Mouse (Mus musculus) adrenal gland, postnatal 25 days (tissue): ENCODE results near the gene B3gnt2. TPM values are rescaled to one million over a fixed set of nuclear protein-coding genes. Genes with fewer than 3 reads are reported as not detected.

Experiments used
- DNase-seq: peaks from one replicate; pipeline ENCODE4 v3.0.0; 2021; ENCODE audit warnings: mixed read lengths
- total RNA-seq: library from RNA; stranded (reverse); gene quantifications from 2 replicates; pipeline ENCODE4 v1.2.3, GENCODE M21; 2021

The B3gnt2 gene
- total RNA-seq, 1 experiment from 2014 or later = 70.3 TPM

GRCm38 (mm10) chr11:22815143-22815542, 45.6 kb downstream of the B3gnt2 start:
- DNase-seq = no peak

- no peak for DNase-seq
These were observed 46.6 kb downstream of the B3gnt2 start for GRCm38 (mm10) chr11:22813921-22814704.

- DNase-seq = no peak
These were observed 47.3 kb downstream of the B3gnt2 start for GRCm38 (mm10) chr11:22813427-22813826.

- DNase-seq = no peak
These were observed 49.3 kb downstream of the B3gnt2 start for GRCm38 (mm10) chr11:22811413-22811812.

- no peak for DNase-seq
These were observed 51.2 kb downstream of the B3gnt2 start for GRCm38 (mm10) chr11:22809465-22810096.

GRCm38 (mm10) chr11:22808040-22808439, 52.7 kb downstream of the B3gnt2 start:
- no peak for DNase-seq

- DNase-seq = no peak
These were observed 55.6 kb downstream of the B3gnt2 start for GRCm38 (mm10) chr11:22805171-22805570.

- DNase-seq = no peak
These were observed 60.8 kb downstream of the B3gnt2 start for GRCm38 (mm10) chr11:22799987-22800424.

GRCm38 (mm10) chr11:22798916-22799315, 61.8 kb downstream of the B3gnt2 start:
- DNase-seq = no peak

GRCm38 (mm10) chr11:22794734-22795133, 66.0 kb downstream of the B3gnt2 start:
- DNase-seq = no peak

- DNase-seq = no peak
These were observed 66.9 kb downstream of the B3gnt2 start for GRCm38 (mm10) chr11:22793881-22794203.

- DNase-seq = no peak
These were observed 67.4 kb downstream of the B3gnt2 start for GRCm38 (mm10) chr11:22793176-22793880.

GRCm38 (mm10) chr11:22792149-22792548, 68.6 kb downstream of the B3gnt2 start:
- DNase-seq = no peak

GRCm38 (mm10) chr11:22791726-22792125, 69.0 kb downstream of the B3gnt2 start:
- DNase-seq = no peak

- DNase-seq = no peak
These were observed 72.9 kb downstream of the B3gnt2 start for GRCm38 (mm10) chr11:22787833-22788232.

- DNase-seq = peak; percentile 43
These were observed 76.3 kb downstream of the B3gnt2 start for GRCm38 (mm10) chr11:22784477-22784876.

- DNase-seq = no peak
These were observed 78.0 kb downstream of the B3gnt2 start for GRCm38 (mm10) chr11:22782705-22783124.

GRCm38 (mm10) chr11:22781190-22781589, 79.6 kb downstream of the B3gnt2 start:
- no peak for DNase-seq

GRCm38 (mm10) chr11:22780761-22781160, 80.0 kb downstream of the B3gnt2 start:
- no peak for DNase-seq

- DNase-seq = no peak
These were observed 80.8 kb downstream of the B3gnt2 start for GRCm38 (mm10) chr11:22779821-22780551.

GRCm38 (mm10) chr11:22778596-22778995, 82.2 kb downstream of the B3gnt2 start:
- DNase-seq = no peak

GRCm38 (mm10) chr11:22777531-22777930, 83.2 kb downstream of the B3gnt2 start:
- no peak for DNase-seq
